Mouse (Mus musculus) G1E (cell line): ENCODE measurements around the gene Il5ra. TPM values are rescaled to one million over a fixed set of nuclear protein-coding genes. Genes with fewer than 3 reads are reported as not detected.

Experiments used
- ATAC-seq: 2 replicates; pipeline ENCODE4 v1.8.0; 2016; ENCODE audit warnings: mild to moderate bottlenecking; ENCODE audit not compliant: insufficient number of reproducible peaks, poor library complexity, low FRiP score, severe bottlenecking; ENCODE audit errors: extremely low read depth
- DNase-seq: peaks from one replicate; pipeline ENCODE4 v3.0.0; 2012; ENCODE audit warnings: low spot score
- H3K27me3 ChIP-seq: 2 replicates; pipeline ENCODE4 v1.6.1; 2012; ENCODE audit warnings: mild to moderate bottlenecking, low read length, inconsistent platforms; ENCODE audit not compliant: insufficient read depth
- H3K36me3 ChIP-seq: replicated peaks from 2 replicates; pipeline ENCODE3; 2012; ENCODE audit warnings: mild to moderate bottlenecking, inconsistent platforms
- H3K4me1 ChIP-seq: 2 replicates; pipeline ENCODE4 v1.6.1; 2012; ENCODE audit warnings: low read depth, low read length, inconsistent platforms, mixed read lengths; ENCODE audit not compliant: insufficient read depth
- H3K4me3 ChIP-seq: 2 replicates; pipeline ENCODE4 v1.5.1; 2012; ENCODE audit warnings: low read depth, mild to moderate bottlenecking, inconsistent platforms, low read length, moderate library complexity, mixed read lengths
- H3K9me3 ChIP-seq: replicated peaks from 2 replicates; pipeline ENCODE4 v1.6.1; 2012; ENCODE audit warnings: inconsistent platforms
- CTCF ChIP-seq: IDR thresholded peaks from 2 replicates; pipeline ENCODE4 v1.5.1; 2012; ENCODE audit warnings: low read depth, low read length, inconsistent platforms, mixed read lengths
- GATA1 ChIP-seq: IDR thresholded peaks from 2 replicates; pipeline ENCODE4 v1.6.1; 2012; ENCODE audit warnings: borderline replicate concordance, low read length, inconsistent platforms, mixed read lengths
- GATA2 ChIP-seq: IDR thresholded peaks from 2 replicates; pipeline ENCODE4 v1.6.1; 2012; ENCODE audit warnings: low read depth, low read length, inconsistent platforms, borderline replicate concordance
- POLR2AphosphoS5 ChIP-seq: IDR thresholded peaks from 2 replicates; pipeline ENCODE4 v1.6.1; 2012; ENCODE audit warnings: low read depth, low read length, inconsistent platforms; ENCODE audit not compliant: insufficient replicate concordance
- TAL1 ChIP-seq: conservative IDR thresholded peaks from 2 replicates; pipeline ENCODE4 v1.6.1; 2012; ENCODE audit warnings: low read depth, low read length, inconsistent platforms, mixed read lengths
- polyA plus RNA-seq: library from polyadenylated mRNA; stranded (reverse); fragments of >175 nt; gene quantifications from 2 replicates; pipeline ENCODE4 v1.2.3, GENCODE M21; 2012
- total RNA-seq, 2 experiments: library from RNA; stranded (forward) in 1 of 2; stranded (reverse) in 1 of 2; fragments of 200-1000 nt in 1 of 2; fragments of >200 nt in 1 of 2; fragmentation: Nextera tagmentation in 1 of 2; gene quantifications; 2 replicates each; pipeline ENCODE4 v1.2.3; 2014 to 2017

The Il5ra gene
- total and polyA plus RNA-seq, 3 experiments = 0.14 to 8.1 (median 3.1) TPM

GRCm38 (mm10) chr6:106663780-106664651, 84.8 kb downstream of the Il5ra start:
- no peak overlapping the region for H3K4me3 ChIP-seq
- TF ChIP-seq POLR2AphosphoS5 = no peak
- TF ChIP-seq TAL1 = no peak
- no peak for TF ChIP-seq GATA1
- no peak for TF ChIP-seq GATA2
- peak; percentile 43; the same call in 1 of the 2 replicates for TF ChIP-seq CTCF
- DNase-seq (no peak), ATAC-seq (peak; percentile 80)
- H3K27me3 ChIP-seq = no peaks in the 10 kb centered on the region
- H3K36me3 ChIP-seq = no peaks in the 10 kb centered on the region
- H3K9me3 ChIP-seq = no peaks in the 10 kb centered on the region
- no peaks in the 10 kb centered on the region for H3K4me1 ChIP-seq

Other genes with a start within 250 kb of the Il5ra start
- gene Trnt1, start 20.1 kb upstream of the Il5ra start, total RNA-seq (2014; fragmentation: Nextera tagmentation) = 71.6 and 79.9 TPM in 2 replicates
- gene Trnt1, start 20.1 kb upstream of the Il5ra start, total RNA-seq (2017) = 144 and 155 TPM in 2 replicates
- 4.9 and 7.5 TPM in 2 replicates for gene Trnt1, start 20.1 kb upstream of the Il5ra start, polyA plus RNA-seq
- gene Crbn, start 51.0 kb upstream of the Il5ra start, total RNA-seq (2014; fragmentation: Nextera tagmentation) = 40.5 and 42.8 TPM in 2 replicates
- gene Crbn, start 51.0 kb upstream of the Il5ra start, total RNA-seq (2017) = 66.2 and 68.0 TPM in 2 replicates
- 1.1 and 1.8 TPM in 2 replicates for gene Crbn, start 51.0 kb upstream of the Il5ra start, polyA plus RNA-seq